Mouse (Mus musculus) layer of hippocampus, adult 11-12 months (tissue): ENCODE measurements around the gene B3galt5.

Experiments
- DNase-seq: peaks from one replicate; pipeline ENCODE4 v3.0.0; 2022; ENCODE audit warnings: low spot score

The B3galt5 gene

DNA sequence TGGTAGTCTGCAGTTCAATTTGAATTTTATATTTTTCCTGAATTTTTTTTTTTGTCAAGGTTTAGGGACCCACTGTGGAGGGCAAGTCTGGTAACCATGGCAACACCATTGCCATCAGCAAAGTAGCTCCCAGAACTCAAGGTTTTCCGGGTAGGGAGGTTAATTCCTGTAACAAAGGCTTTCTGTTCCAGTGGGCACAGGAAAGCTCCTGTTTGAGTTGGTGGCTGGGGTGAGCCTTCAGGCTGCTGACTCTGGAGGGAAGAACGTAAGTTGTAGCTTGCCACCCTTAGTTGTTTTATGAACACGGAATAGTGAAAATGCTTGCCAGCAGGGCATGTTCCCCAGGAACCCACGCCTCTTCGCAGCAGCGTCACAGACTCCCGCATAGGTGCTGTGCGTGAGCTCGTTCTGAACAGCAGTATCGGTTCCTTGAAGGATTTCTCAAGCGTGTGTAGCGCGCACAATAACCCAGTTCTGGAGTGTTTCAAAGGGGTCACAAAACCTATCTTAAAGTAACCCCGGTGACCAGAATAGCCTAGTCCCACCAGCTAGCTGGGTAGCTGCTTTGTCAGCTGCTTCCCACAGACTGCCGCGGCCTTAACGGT is at the start of gene B3galt5:
TSS of gene B3galt5 (plus strand) at position 436 of the 605 bp plus-strand sequence.
- DNase-seq, result peak; percentile 17

GRCm38 (mm10) chr16:96187619-96188018 is 48.0 kb upstream of the B3galt5 start:
- DNase-seq, result no peak

- DNase-seq, result peak; percentile 100
Observed at GRCm38 (mm10) chr16:96191531-96192506, 43.8 kb upstream of the B3galt5 start, which contains the start of gene Lca5l. TSS of gene Lca5l (minus strand) at chr16:96192271.

DNA sequence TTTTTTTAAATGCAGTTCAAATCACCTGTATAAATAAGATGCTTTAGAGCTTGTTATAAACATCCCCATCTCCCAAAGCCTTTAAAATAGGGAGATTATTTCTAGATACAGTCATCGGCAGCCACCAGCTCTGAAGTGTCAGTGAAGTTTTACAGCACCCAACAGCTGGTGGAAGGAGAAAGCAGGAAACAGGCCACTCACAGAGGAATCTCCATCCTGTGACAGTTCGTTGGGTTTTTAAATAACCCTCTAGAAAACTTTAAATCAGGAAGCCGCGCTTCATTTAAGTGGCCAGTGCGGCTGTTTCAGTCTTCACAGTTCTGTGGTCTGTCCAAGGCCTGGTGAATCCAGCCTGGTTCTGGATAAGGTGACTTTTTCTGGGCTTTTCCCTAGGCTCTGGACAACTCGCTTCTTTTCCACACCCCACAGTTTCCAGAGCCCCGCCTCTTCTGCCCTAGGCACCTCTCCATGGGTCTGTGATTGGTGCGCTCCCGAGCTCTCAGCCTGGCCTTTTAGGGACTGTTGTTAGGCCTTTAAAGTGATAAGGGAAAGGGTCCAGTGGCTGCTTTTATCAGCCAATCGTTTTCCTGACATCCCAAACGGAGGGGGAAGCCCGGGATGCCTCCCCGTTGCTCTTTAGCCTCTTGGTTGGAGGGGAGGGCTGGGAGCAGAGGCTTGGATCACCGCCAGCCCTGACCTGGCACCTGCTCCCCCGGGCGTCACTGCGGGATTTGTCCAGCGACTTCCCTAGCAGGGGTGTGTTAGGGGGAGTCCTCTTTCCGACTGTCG is 35.5 kb upstream of the B3galt5 start, which contains the start of gene Sh3bgr:
TSS of gene Sh3bgr (plus strand) at position 538 of the 789 bp plus-strand sequence.
- DNase-seq, result peak; percentile 21

DNA sequence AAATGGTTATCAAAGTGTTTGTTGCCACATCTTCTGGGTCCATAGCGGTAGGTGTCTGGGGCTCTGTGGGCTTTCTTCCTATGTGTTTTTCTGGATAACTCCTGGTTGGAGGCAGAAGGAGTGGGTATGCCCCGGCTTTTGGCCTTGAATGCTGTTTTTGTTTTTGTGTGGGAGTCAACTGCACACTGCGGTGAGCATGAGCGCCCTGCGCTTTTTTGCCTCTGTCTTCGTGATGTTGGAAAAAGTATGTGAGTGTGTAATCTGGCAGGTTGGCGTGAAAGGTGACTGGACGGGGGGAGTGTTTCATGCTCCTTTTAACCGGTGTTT is 34.9 kb upstream of the B3galt5 start:
- no peak for DNase-seq

GRCm38 (mm10) chr16:96201485-96202232 is 33.9 kb upstream of the B3galt5 start:
- DNase-seq, result no peak

- peak; percentile 25 for DNase-seq
Observed at GRCm38 (mm10) chr16:96209789-96210188, 25.8 kb upstream of the B3galt5 start.

DNA sequence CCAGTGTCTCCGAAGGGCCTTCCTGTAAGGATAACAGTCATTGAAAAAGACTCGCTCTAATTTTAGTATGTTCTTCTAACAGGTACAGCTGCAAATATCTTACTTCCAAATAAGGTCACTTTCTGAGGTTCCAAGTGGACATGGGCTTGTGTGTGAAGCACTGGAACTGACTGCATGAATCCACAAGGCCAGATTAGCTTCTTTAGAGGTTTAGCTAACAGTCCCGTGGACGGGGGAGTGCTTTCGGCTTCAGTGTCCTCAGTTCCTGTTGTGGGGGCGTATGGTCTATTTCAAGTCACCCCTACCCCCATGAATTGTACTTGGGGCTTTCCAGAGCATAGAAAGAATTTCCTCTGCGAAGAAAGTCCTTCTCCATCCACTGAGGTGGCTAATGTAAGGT is 24.7 kb upstream of the B3galt5 start:
- DNase-seq, result no peak

- DNase-seq, result no peak
Observed at GRCm38 (mm10) chr16:96213027-96213426, 22.6 kb upstream of the B3galt5 start.

DNA sequence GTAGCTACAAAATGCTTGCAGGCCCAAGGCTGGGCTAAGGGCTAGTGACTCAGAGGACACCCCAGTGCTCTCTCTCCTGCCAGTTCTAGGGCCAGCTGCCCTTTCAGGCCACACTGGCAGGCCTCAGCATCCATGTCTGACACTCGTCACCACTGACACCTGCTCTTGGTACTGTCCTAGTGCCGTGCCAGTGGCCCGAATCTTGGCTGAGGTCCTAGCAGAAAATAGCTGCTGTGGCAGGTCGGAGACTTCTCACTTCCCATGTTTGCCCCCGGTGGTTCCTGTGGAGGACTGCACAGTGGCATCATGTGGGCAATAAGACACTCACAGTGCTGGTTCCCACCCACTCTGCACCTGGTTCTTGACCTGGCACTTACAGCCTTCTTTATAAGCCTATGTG is 14.1 kb upstream of the B3galt5 start:
- DNase-seq, result no peak

DNA sequence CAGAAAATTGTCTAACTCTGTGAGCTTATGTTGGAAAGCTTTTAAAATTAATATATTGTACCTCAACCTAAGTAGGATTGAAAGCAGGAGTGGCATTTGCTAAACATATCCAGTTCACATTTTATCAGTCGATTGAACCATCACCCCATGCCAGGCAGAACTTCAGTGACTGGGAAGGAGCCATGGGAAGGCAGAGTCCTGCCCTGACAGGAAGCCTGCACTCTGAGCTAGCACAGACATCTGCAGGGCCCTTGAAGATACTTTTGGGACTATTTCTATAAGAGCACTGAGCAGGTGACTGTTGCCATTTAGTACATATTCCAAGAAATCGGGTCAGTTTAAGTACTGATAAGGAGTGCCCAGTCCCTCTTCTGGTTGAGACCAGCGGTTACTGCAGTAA is 13.6 kb upstream of the B3galt5 start:
- no peak for DNase-seq

- DNase-seq, result no peak
Observed at GRCm38 (mm10) chr16:96222452-96222851, 13.1 kb upstream of the B3galt5 start.

DNA sequence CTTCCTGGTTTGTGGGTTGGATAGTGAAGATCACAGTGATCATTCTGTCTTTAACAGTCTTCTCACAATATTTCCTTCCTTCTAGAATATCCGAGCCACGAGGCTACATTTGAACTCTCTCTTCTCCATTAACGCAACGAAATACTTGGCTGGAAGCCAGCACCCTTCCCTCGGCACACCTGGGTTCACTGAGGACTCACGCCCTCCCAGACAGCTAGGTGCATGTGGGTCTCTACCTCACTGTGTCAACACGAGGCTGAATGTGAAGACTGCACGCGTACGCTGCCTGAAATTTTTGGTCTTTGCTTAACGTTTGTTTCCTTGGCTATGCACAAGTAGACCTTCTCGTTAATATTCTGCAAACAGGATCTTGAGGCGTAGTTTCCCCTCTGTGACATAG is 7.2 kb upstream of the B3galt5 start:
- DNase-seq, result no peak

- DNase-seq, result peak; percentile 26
Observed at GRCm38 (mm10) chr16:96229044-96229555, 6.5 kb upstream of the B3galt5 start.

GRCm38 (mm10) chr16:96230411-96230810 is 5.2 kb upstream of the B3galt5 start:
- DNase-seq, result peak; percentile 89

GRCm38 (mm10) chr16:96231251-96231650 is 4.3 kb upstream of the B3galt5 start:
- DNase-seq, result no peak

- no peak for DNase-seq
Observed at GRCm38 (mm10) chr16:96231974-96232373, 3.6 kb upstream of the B3galt5 start.

DNA sequence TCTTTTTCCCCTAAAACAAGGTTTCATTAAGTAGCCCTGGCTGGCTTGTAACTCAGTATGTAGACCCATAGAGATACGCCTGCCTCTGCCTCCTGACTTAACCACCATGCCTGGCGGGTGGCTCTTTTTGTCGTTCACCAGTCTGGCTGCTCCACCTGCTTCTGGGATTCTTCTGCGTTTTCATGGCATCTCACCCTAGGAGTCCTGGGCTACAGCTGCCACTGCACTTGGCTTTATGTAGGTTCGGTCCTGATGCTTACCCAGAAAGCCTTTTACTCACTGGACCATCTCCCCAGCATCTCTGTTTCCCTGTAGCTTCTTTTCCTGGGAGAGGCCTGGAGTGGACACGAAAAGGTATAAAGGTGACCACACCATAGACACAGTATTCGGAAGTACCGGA is 1.6 kb upstream of the B3galt5 start:
- DNase-seq, result no peak

- DNase-seq, result no peak
Observed at GRCm38 (mm10) chr16:96244496-96244895, 8.9 kb downstream of the B3galt5 start.

DNA sequence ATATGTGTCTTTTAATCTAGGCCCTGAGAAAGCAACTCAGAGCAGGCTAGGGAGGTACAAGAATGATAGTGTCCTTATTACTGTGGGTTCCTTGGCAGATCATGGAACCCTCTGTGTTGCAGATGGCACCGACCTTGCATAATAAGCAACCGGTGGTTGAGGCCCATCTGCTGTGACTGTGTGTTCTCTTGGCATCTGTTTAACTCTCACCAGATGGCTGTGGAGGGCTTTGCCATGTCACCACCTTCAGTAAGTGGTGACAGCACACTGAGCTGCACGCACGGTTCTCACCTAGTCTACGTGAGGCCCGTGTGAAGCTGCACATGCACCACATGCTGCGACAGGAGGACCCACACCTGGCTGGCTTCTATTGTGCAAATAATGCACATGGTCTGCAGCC is 14.0 kb downstream of the B3galt5 start:
- peak; percentile 87 for DNase-seq

DNA sequence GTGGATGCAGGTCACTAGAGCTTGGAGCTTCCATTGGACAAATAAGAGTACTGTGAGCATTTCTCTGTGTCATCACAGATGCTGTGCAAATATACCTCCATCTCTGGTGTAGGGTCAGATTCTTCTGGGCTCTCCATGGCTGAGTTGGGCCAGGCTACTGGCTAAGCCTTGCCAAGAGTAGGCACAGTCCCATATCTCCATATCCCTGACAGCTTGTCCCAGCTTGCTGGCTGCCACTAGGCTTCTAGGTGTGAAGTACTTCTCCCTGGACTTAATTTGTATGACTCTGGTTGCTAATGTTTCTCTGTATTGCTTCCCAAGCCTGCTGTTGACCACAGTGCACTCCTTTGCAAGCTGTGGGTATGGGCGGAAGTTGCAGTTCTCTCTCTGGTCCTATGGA is 16.5 kb downstream of the B3galt5 start:
- no peak for DNase-seq
